Mouse (Mus musculus) CH12.LX (cell line): ENCODE data around the gene Pkp1. TPM values are rescaled to one million over a fixed set of nuclear protein-coding genes. Genes with fewer than 3 reads are reported as not detected.

Experiments used
- DNase-seq: peaks from one replicate; pipeline ENCODE4 v3.0.0-alpha.2; 2013; ENCODE audit errors: extremely low read depth
- H3K27ac ChIP-seq: 2 replicates; pipeline ENCODE4 v1.5.1; 2012; ENCODE audit warnings: low read depth, mild to moderate bottlenecking, control low read depth, moderate library complexity; ENCODE audit not compliant: insufficient read depth
- H3K27me3 ChIP-seq: replicated peaks from 2 replicates; pipeline ENCODE3; 2012; ENCODE audit warnings: inconsistent platforms
- H3K36me3 ChIP-seq, 2 experiments: replicated peaks in 1 of 2; 2 replicates each; pipeline versions ENCODE3 to v1.6.1; 2012; ENCODE audit warnings: inconsistent platforms in 1 of 2, low read length in 1 of 2, mild to moderate bottlenecking in 1 of 2, mixed read lengths in 1 of 2, moderate library complexity in 1 of 2; ENCODE audit not compliant: control insufficient read depth in 1 of 2, insufficient read depth in 1 of 2
- H3K4me1 ChIP-seq, 2 experiments: 2 replicates each; pipeline ENCODE4 v1.6.1; 2012; ENCODE audit warnings: inconsistent platforms in 1 of 2, moderate library complexity in 1 of 2; ENCODE audit not compliant: insufficient read depth in 2 of 2, control insufficient read depth in 1 of 2
- H3K4me2 ChIP-seq: 2 replicates; pipeline ENCODE4 v1.6.1; 2012; ENCODE audit warnings: low read depth, mild to moderate bottlenecking, control low read depth; ENCODE audit not compliant: poor library complexity, insufficient read depth, severe bottlenecking
- H3K4me3 ChIP-seq, 3 experiments: fragments of 150-350 bp in 1 of 3; sonication (generic) in 1 of 3; replicated peaks in 1 of 3; 2 replicates each; pipeline versions ENCODE3 to v1.5.1; 2011 to 2012; ENCODE audit warnings: low read depth in 2 of 3, low read length in 2 of 3, mild to moderate bottlenecking in 2 of 3, moderate library complexity in 2 of 3, control low read depth in 1 of 3, improper control_type of control experiment in 1 of 3, inconsistent platforms in 1 of 3, mixed read lengths in 1 of 3; ENCODE audit not compliant: poor library complexity in 1 of 3
- H3K79me2 ChIP-seq: replicated peaks from 2 replicates; pipeline ENCODE4 v1.6.1; 2012; ENCODE audit warnings: mild to moderate bottlenecking, moderate library complexity; ENCODE audit not compliant: control insufficient read depth, poor library complexity, insufficient read depth, severe bottlenecking; ENCODE audit errors: extremely low read depth
- H3K9ac ChIP-seq: 2 replicates; pipeline ENCODE4 v1.6.1; 2012; ENCODE audit warnings: low read depth, mild to moderate bottlenecking, control low read depth, moderate library complexity; ENCODE audit not compliant: insufficient read depth
- H3K9me3 ChIP-seq: replicated peaks from 2 replicates; pipeline ENCODE3; 2012; ENCODE audit warnings: low read length, inconsistent platforms, mixed read lengths
- BHLHE40 ChIP-seq: IDR thresholded peaks from 2 replicates; pipeline ENCODE4 v1.6.1; 2011; ENCODE audit warnings: mild to moderate bottlenecking, low read depth, low read length, improper control_type of control experiment
- CHD2 ChIP-seq: IDR thresholded peaks from 2 replicates; pipeline ENCODE4 v1.6.1; 2011; ENCODE audit warnings: low read length, improper control_type of control experiment
- CTCF ChIP-seq, 2 experiments: IDR thresholded peaks in 1 of 2; conservative IDR thresholded peaks in 1 of 2; 2 replicates each; pipeline ENCODE4 v1.5.1; 2011 to 2012; ENCODE audit warnings: low read depth in 2 of 2, low read length in 2 of 2, improper control_type of control experiment in 1 of 2, inconsistent platforms in 1 of 2, mild to moderate bottlenecking in 1 of 2, moderate library complexity in 1 of 2
- E2F4 ChIP-seq: IDR thresholded peaks from 2 replicates; pipeline ENCODE4 v1.6.1; 2011; ENCODE audit warnings: low read depth, low read length, improper control_type of control experiment; ENCODE audit not compliant: insufficient replicate concordance
- GABPA ChIP-seq: IDR thresholded peaks from 2 replicates; pipeline ENCODE4 v1.6.1; 2012; ENCODE audit warnings: low read depth, low read length, improper control_type of control experiment, inconsistent platforms; ENCODE audit not compliant: insufficient replicate concordance
- IRF4 ChIP-seq: IDR thresholded peaks from 2 replicates; pipeline ENCODE4 v1.6.1; 2014; ENCODE audit warnings: low read depth, mild to moderate bottlenecking, inconsistent platforms, low read length, improper control_type of control experiment
- JUN ChIP-seq: IDR thresholded peaks from 2 replicates; pipeline ENCODE4 v1.6.1; 2011; ENCODE audit warnings: low read depth, mild to moderate bottlenecking, low read length, improper control_type of control experiment, moderate library complexity; ENCODE audit not compliant: insufficient read depth
- KAT2A ChIP-seq: IDR thresholded peaks from 2 replicates; pipeline ENCODE4 v1.6.1; 2012; ENCODE audit warnings: low read length, improper control_type of control experiment, inconsistent platforms; ENCODE audit not compliant: insufficient replicate concordance
- PAX5 ChIP-seq: IDR thresholded peaks from 2 replicates; pipeline ENCODE4 v1.6.1; 2012; ENCODE audit warnings: low read length, inconsistent platforms, mixed read lengths
- POLR2A ChIP-seq: IDR thresholded peaks from 2 replicates; pipeline ENCODE4 v1.6.1; 2011; ENCODE audit warnings: low read depth, mild to moderate bottlenecking, improper control_type of control experiment, low read length
- POLR2AphosphoS2 ChIP-seq: IDR thresholded peaks from 2 replicates; pipeline ENCODE4 v1.6.1; 2011; ENCODE audit warnings: low read depth, low read length, improper control_type of control experiment
- RAD21 ChIP-seq: IDR thresholded peaks from 2 replicates; pipeline ENCODE4 v1.6.1; 2011; ENCODE audit warnings: low read depth, mild to moderate bottlenecking, low read length, improper control_type of control experiment, moderate library complexity
- SMC3 ChIP-seq: IDR thresholded peaks from 2 replicates; pipeline ENCODE4 v1.6.1; 2011; ENCODE audit warnings: low read depth, low read length, improper control_type of control experiment
- TCF12 ChIP-seq: IDR thresholded peaks from 2 replicates; pipeline ENCODE4 v1.6.1; 2014; ENCODE audit warnings: low read depth, mild to moderate bottlenecking, inconsistent platforms, low read length, improper control_type of control experiment
- UBTF ChIP-seq: IDR thresholded peaks from 2 replicates; pipeline ENCODE4 v1.6.1; 2012; ENCODE audit warnings: low read depth, mild to moderate bottlenecking, inconsistent platforms, low read length, improper control_type of control experiment, moderate library complexity
- USF1 ChIP-seq: IDR thresholded peaks from 2 replicates; pipeline ENCODE4 v1.6.1; 2014; ENCODE audit warnings: low read depth, mild to moderate bottlenecking, inconsistent platforms, low read length, improper control_type of control experiment
- ZC3H11A ChIP-seq: IDR thresholded peaks from 2 replicates; pipeline ENCODE4 v1.6.1; 2012; ENCODE audit warnings: low read depth, mild to moderate bottlenecking, inconsistent platforms, low read length, improper control_type of control experiment
- ZMIZ1 ChIP-seq: IDR thresholded peaks from 2 replicates; pipeline ENCODE4 v1.6.1; 2012; ENCODE audit warnings: low read depth, mild to moderate bottlenecking, inconsistent platforms, low read length, improper control_type of control experiment
- dilution Hi-C: fragments of 300-500 bp; cut with MboI; formaldehyde crosslinking; loops from 2 replicates; pipeline ENCODE4 v1.14.3; 2020; ENCODE audit warnings: low sequenced_read_pairs; ENCODE audit not compliant: extremely low pct_unique_long_range_greater_than_20kb, extremely low pct_ligation_motif_present
- in situ Hi-C: fragments of 300-500 bp; cut with MboI; formaldehyde crosslinking; loops from 3 replicates; pipeline ENCODE4 v1.14.3; 2019; ENCODE audit warnings: low sequenced_read_pairs, low pct_ligation_motif_present, low pct_unique_long_range_greater_than_20kb, mixed read lengths
- polyA plus RNA-seq: library from polyadenylated mRNA; unstranded; fragments of >175 nt; gene quantifications from 2 replicates; pipeline ENCODE4 v1.2.1, GENCODE M21; 2012; ENCODE audit warnings: low read depth; ENCODE audit not compliant: insufficient read length
- total RNA-seq, 2 experiments: library from RNA; depleted of rRNA; stranded (reverse); fragments of 300-350 nt in 1 of 2; fragments of >200 nt in 1 of 2; gene quantifications; 2 replicates each; pipeline ENCODE4 v1.2.3; 2012 to 2014

The Pkp1 gene
- total and polyA plus RNA-seq, 3 experiments = not detected

DNA sequence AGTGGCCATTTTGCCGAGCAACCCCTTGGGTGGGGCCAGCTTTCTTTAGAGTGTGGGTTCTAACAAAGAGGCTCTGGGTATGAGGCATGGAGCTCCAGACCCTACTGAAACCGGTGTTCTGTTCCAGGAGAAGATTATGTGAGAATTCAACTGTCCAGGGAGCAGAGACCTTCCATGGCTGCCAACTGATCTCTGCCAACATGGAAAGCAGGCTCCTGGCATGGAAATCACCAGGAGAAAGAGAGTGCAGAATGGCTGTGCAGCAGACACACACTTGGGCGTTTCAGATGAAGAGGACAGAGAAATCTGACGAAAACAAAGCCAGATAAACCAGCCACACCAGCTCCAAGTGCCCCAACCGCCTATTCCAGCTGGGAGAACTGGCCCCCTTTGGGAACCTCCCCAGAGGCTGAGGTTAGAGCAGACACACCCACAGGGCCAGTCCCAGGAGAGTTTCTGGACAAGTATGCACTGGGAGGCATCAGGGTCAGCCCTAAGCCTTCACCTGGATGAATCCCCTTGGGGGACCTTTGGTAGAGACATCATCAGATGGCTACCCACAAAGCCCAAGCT is 2.4 kb downstream of the Pkp1 start:
- H3K4me1 ChIP-seq = peaks cover 2 to 16% of the 10 kb centered on the region in 2 experiments; a peak in 3 of 4 replicates
- H3K9ac ChIP-seq = no peak overlapping the region
- no peaks in the 10 kb centered on the region for H3K79me2 ChIP-seq
- TF ChIP-seq USF1 = no peak
- TF ChIP-seq ZC3H11A = no peak
- no peak for TF ChIP-seq PAX5
- H3K27ac ChIP-seq = no peak overlapping the region
- H3K27me3 ChIP-seq = peaks cover 59% of the 10 kb centered on the region
- no peak overlapping the region for H3K4me3 ChIP-seq
- dilution Hi-C loops = no loop called here
- in situ Hi-C loops = no loop called here
- no peaks in the 10 kb centered on the region for H3K36me3 ChIP-seq
- no peak for DNase-seq
- H3K9me3 ChIP-seq = peaks cover 3% of the 10 kb centered on the region
- H3K4me2 ChIP-seq = no peak overlapping the region

- Histone ChIP-seq H3K27me3 (peaks cover 75% of the 10 kb centered on the region), H3K9me3 (peaks cover under 1% of the 10 kb centered on the region), H3K4me2 (no peak overlapping the region), H3K9ac (no peak overlapping the region), H3K36me3 (no peaks in the 10 kb centered on the region), H3K4me3 (no peak overlapping the region), H3K79me2 (no peaks in the 10 kb centered on the region), H3K4me1 (peaks cover 2 to 16% of the 10 kb centered on the region in 2 experiments; a peak in 3 of 4 replicates), H3K27ac (no peak overlapping the region)
- in situ Hi-C loops (no loop called here), dilution Hi-C loops (no loop called here)
- DNase-seq = no peak
- TF ChIP-seq GABPA = no peak
- TF ChIP-seq IRF4 = no peak
- no peak for TF ChIP-seq BHLHE40
These were observed 5.3 kb downstream of the Pkp1 start for GRCm38 (mm10) chr1:135913657-135914056.

GRCm38 (mm10) chr1:135909381-135909780 is 9.6 kb downstream of the Pkp1 start:
- in situ Hi-C loops (no loop called here), dilution Hi-C loops (no loop called here)
- Histone ChIP-seq H3K36me3 (no peaks in the 10 kb centered on the region), H3K27me3 (peaks cover 80% of the 10 kb centered on the region), H3K4me3 (no peak overlapping the region), H3K4me1 (no peaks in the 10 kb centered on the region), H3K9ac (no peak overlapping the region), H3K27ac (no peak overlapping the region), H3K79me2 (no peaks in the 10 kb centered on the region), H3K9me3 (no peaks in the 10 kb centered on the region), H3K4me2 (no peak overlapping the region)
- DNase-seq = no peak
- TF ChIP-seq RAD21 (no peak), ZMIZ1 (no peak), E2F4 (no peak), KAT2A (no peak), CHD2 (no peak), USF1 (no peak), POLR2A (no peak), BHLHE40 (no peak), UBTF (no peak), PAX5 (no peak), CTCF (conservative IDR thresholded peaks at IDR 0.05 in 1 of 2, IDR thresholded peaks at IDR 0.05 in 1 of 2; ENCODE audit: low read depth in 2 of 2, low read length in 2 of 2) (no peak), TCF12 (no peak), SMC3 (no peak), JUN (no peak), POLR2AphosphoS2 (no peak)
